Mouse (Mus musculus): ENCODE results near the gene Usp19.

DNA sequence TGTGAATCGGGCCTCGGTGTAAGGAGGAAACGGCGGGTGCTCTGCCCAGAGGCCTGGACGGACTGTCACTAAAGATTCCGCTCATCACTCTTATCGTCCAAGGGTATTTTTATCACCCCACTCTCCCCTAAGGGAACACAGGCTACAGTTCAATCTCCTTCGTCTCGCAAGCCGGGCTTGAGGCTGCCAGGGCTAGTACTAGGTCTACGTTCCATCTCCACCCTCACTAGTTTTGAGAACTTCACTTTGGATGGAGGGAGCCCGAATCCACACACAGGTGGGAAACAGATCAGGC is 831 bp downstream of the Usp19 start:
- TF ChIP-seq CTCF (IDR thresholded peaks at IDR 0.05; ENCODE audit: low read depth) = no peak
- no peak for TF ChIP-seq EP300 (IDR thresholded peaks at IDR 0.05; ENCODE audit: low read depth)

Measured in heart, postnatal 0 days (tissue).